Mouse (Mus musculus): ENCODE results near the gene Smc2. TPM values are rescaled to one million over a fixed set of nuclear protein-coding genes. Genes with fewer than 3 reads are reported as not detected.
"Not testable (repeated sequence)": the region's sequence is repeated elsewhere in the genome, so short reads cannot be mapped to it uniquely, and the experiment has no call there.

The Smc2 gene
- total RNA-seq (2021) = 10 to 100 TPM; 13.3 to 14.2 TPM

- peak; percentile 96 for DNase-seq
- intact Hi-C loops (cut with DNase I) = no loop called here
Measured at GRCm38 (mm10) chr4:52438886-52439664, at the start of gene Smc2. Gene Smc2 (plus strand): TSS chr4:52439243.

- intact Hi-C loops (cut with DNase I) = no loop called here
- DNase-seq = no peak
Measured at GRCm38 (mm10) chr4:52411587-52411986, 27.5 kb upstream of the Smc2 start.

- intact Hi-C loops (cut with DNase I) = no loop called here
- no peak for DNase-seq
Measured at GRCm38 (mm10) chr4:52423653-52424052, 15.4 kb upstream of the Smc2 start.

- intact Hi-C loops (cut with DNase I) = no loop called here
Measured at GRCm38 (mm10) chr4:52429310-52430198, 9.5 kb upstream of the Smc2 start.

GRCm38 (mm10) chr4:52435551-52435950 is 3.5 kb upstream of the Smc2 start:
- DNase-seq = not testable (repeated sequence)

More at GRCm38 (mm10) chr4:52429310-52430198, 9.5 kb upstream of the Smc2 start:
- no peak for DNase-seq

GRCm38 (mm10) chr4:52438371-52438885 is 615 bp upstream of the Smc2 start:
- intact Hi-C loops (cut with DNase I) = no loop called here
- DNase-seq = no peak

More at GRCm38 (mm10) chr4:52435551-52435950, 3.5 kb upstream of the Smc2 start:
- intact Hi-C loops (cut with DNase I) = not testable (repeated sequence)

- no peak for DNase-seq
- intact Hi-C loops (cut with DNase I) = no loop called here
Measured at GRCm38 (mm10) chr4:52459726-52460125, 20.7 kb downstream of the Smc2 start.

GRCm38 (mm10) chr4:52461321-52461720 is 22.3 kb downstream of the Smc2 start:
- intact Hi-C loops (cut with DNase I) = no loop called here
- DNase-seq = no peak

GRCm38 (mm10) chr4:52473431-52473830 is 34.4 kb downstream of the Smc2 start:
- intact Hi-C loops (cut with DNase I) = no loop called here
- no peak for DNase-seq

GRCm38 (mm10) chr4:52487486-52487885 is 48.4 kb downstream of the Smc2 start:
- intact Hi-C loops (cut with DNase I) = no loop called here

GRCm38 (mm10) chr4:52497144-52497543 is 58.1 kb downstream of the Smc2 start, which contains the start of gene Vma21-ps:
Gene Vma21-ps (minus strand): TSS chr4:52497244.
- intact Hi-C loops (cut with DNase I); DNase-seq: not testable (repeated sequence)

More at GRCm38 (mm10) chr4:52487486-52487885, 48.4 kb downstream of the Smc2 start:
- no peak for DNase-seq

- DNase-seq = no peak
- intact Hi-C loops (cut with DNase I) = no loop called here
Measured at GRCm38 (mm10) chr4:52517580-52517979, 78.5 kb downstream of the Smc2 start.

- DNase-seq = no peak
- intact Hi-C loops (cut with DNase I) = no loop called here
Measured at GRCm38 (mm10) chr4:52519301-52519700, 80.3 kb downstream of the Smc2 start.

GRCm38 (mm10) chr4:52526464-52526863 is 87.4 kb downstream of the Smc2 start:
- no peak for DNase-seq
- intact Hi-C loops (cut with DNase I) = no loop called here

- intact Hi-C loops (cut with DNase I) = no loop called here
- no peak for DNase-seq
Measured at GRCm38 (mm10) chr4:52530636-52531035, 91.6 kb downstream of the Smc2 start.

Other genes starting within 250 kb of the Smc2 start
- not detected for gene Vma21-ps, start 58.0 kb downstream of the Smc2 start, total RNA-seq (2021)
- gene Toporsl, start 157.0 kb downstream of the Smc2 start, total RNA-seq (2021) = not detected

Measured in left cerebral cortex, postnatal 4 days (tissue).